Mouse (Mus musculus) MEL (cell line): Measurements from ENCODE around the gene Myo7a. TPM values are rescaled to one million over a fixed set of nuclear protein-coding genes. Genes with fewer than 3 reads are reported as not detected.

Source experiments
- DNase-seq: peaks from one replicate; pipeline ENCODE4 v3.0.0; 2011; ENCODE audit warnings: low read depth, low spot score
- H3K27ac ChIP-seq: 2 replicates; pipeline ENCODE4 v1.5.1; 2012; ENCODE audit warnings: low read depth, mild to moderate bottlenecking, control low read depth, low read length, moderate library complexity; ENCODE audit not compliant: control insufficient read depth
- H3K27me3 ChIP-seq, 2 experiments: fragments of 150-350 bp in 1 of 2; sonication (generic) in 1 of 2; 2 replicates each; pipeline ENCODE4 v1.6.1; 2012; ENCODE audit warnings: low read length in 2 of 2, mild to moderate bottlenecking in 2 of 2, improper control_type of control experiment in 1 of 2, moderate library complexity in 1 of 2; ENCODE audit not compliant: insufficient read depth in 2 of 2, control insufficient read depth in 1 of 2
- H3K36me3 ChIP-seq, 2 experiments: 2 replicates each; pipeline ENCODE4 v1.6.1; 2012 to 2014; ENCODE audit warnings: low read length in 2 of 2, improper control_type of control experiment in 1 of 2, inconsistent platforms in 1 of 2, mild to moderate bottlenecking in 1 of 2; ENCODE audit not compliant: insufficient read depth in 2 of 2, control insufficient read depth in 1 of 2
- H3K4me1 ChIP-seq, 2 experiments: fragments of 150-350 bp in 1 of 2; sonication (generic) in 1 of 2; 2 replicates each; pipeline ENCODE4 v1.6.1; 2012; ENCODE audit warnings: low read length in 2 of 2, improper control_type of control experiment in 1 of 2, mild to moderate bottlenecking in 1 of 2; ENCODE audit not compliant: insufficient read depth in 2 of 2, control insufficient read depth in 1 of 2
- H3K4me3 ChIP-seq, 2 experiments: fragments of 150-350 bp in 1 of 2; sonication (generic) in 1 of 2; 2 replicates each; pipeline ENCODE4 v1.5.1; 2012; ENCODE audit warnings: low read depth in 2 of 2, low read length in 2 of 2, mild to moderate bottlenecking in 2 of 2, moderate library complexity in 2 of 2, control low read depth in 1 of 2, improper control_type of control experiment in 1 of 2; ENCODE audit not compliant: control insufficient read depth in 1 of 2, insufficient read depth in 1 of 2
- H3K79me2 ChIP-seq: 2 replicates; pipeline ENCODE4 v1.6.1; 2012; ENCODE audit warnings: mild to moderate bottlenecking, low read length, moderate library complexity; ENCODE audit not compliant: control insufficient read depth, poor library complexity, insufficient read depth
- H3K9ac ChIP-seq: 2 replicates; pipeline ENCODE4 v1.6.1; 2012; ENCODE audit warnings: low read depth, mild to moderate bottlenecking, control low read depth, low read length, moderate library complexity; ENCODE audit not compliant: control insufficient read depth, poor library complexity, severe bottlenecking
- H3K9me3 ChIP-seq: fragments of 150-350 bp; sonication (generic); replicated peaks from 2 replicates; pipeline ENCODE4 v1.6.1; 2012; ENCODE audit warnings: mild to moderate bottlenecking, low read length, improper control_type of control experiment, moderate library complexity; ENCODE audit not compliant: insufficient read depth
- CTCF ChIP-seq, 3 experiments: IDR thresholded peaks in 2 of 3; conservative IDR thresholded peaks in 1 of 3; 2 replicates each; pipeline ENCODE4 v1.5.1; 2011 to 2012; ENCODE audit warnings: low read length in 3 of 3, low read depth in 2 of 3, mild to moderate bottlenecking in 2 of 3, improper control_type of control experiment in 1 of 3, inconsistent platforms in 1 of 3, mixed read lengths in 1 of 3, moderate library complexity in 1 of 3; ENCODE audit not compliant: control insufficient read depth in 1 of 3, insufficient read depth in 1 of 3, poor library complexity in 1 of 3, severe bottlenecking in 1 of 3
- ETS1 ChIP-seq: IDR thresholded peaks from 2 replicates; pipeline ENCODE4 v1.6.1; 2012; ENCODE audit warnings: low read depth, mild to moderate bottlenecking, inconsistent platforms, low read length, improper control_type of control experiment, moderate library complexity
- GABPA ChIP-seq: IDR thresholded peaks from 2 replicates; pipeline ENCODE4 v1.6.1; 2012; ENCODE audit warnings: low read depth, mild to moderate bottlenecking, inconsistent platforms, low read length, improper control_type of control experiment, moderate library complexity
- HCFC1 ChIP-seq: IDR thresholded peaks from 2 replicates; pipeline ENCODE4 v1.6.1; 2012; ENCODE audit warnings: low read depth, mild to moderate bottlenecking, inconsistent platforms, low read length, improper control_type of control experiment, moderate library complexity
- KAT2A ChIP-seq: conservative IDR thresholded peaks from 2 replicates; pipeline ENCODE4 v1.6.1; 2012; ENCODE audit warnings: low read depth, low read length, improper control_type of control experiment, inconsistent platforms
- MAZ ChIP-seq: IDR thresholded peaks from 2 replicates; pipeline ENCODE4 v1.6.1; 2012; ENCODE audit warnings: low read depth, mild to moderate bottlenecking, inconsistent platforms, low read length, improper control_type of control experiment
- MEF2A ChIP-seq: IDR thresholded peaks from 2 replicates; pipeline ENCODE4 v1.6.1; 2014; ENCODE audit warnings: low read depth, mild to moderate bottlenecking, inconsistent platforms, low read length, improper control_type of control experiment; ENCODE audit not compliant: poor library complexity, insufficient replicate concordance, severe bottlenecking; ENCODE audit errors: extremely low read depth
- MYB ChIP-seq: IDR thresholded peaks from 2 replicates; pipeline ENCODE4 v1.6.1; 2011; ENCODE audit warnings: mild to moderate bottlenecking, low read depth, low read length, improper control_type of control experiment
- NRF1 ChIP-seq: IDR thresholded peaks from 2 replicates; pipeline ENCODE4 v1.6.1; 2014; ENCODE audit warnings: low read depth, mild to moderate bottlenecking, inconsistent platforms, low read length, improper control_type of control experiment, moderate library complexity; ENCODE audit not compliant: poor library complexity, insufficient read depth, severe bottlenecking
- POLR2AphosphoS2 ChIP-seq: IDR thresholded peaks from 2 replicates; pipeline ENCODE4 v1.6.1; 2011; ENCODE audit warnings: low read length, improper control_type of control experiment
- RAD21 ChIP-seq: IDR thresholded peaks from 2 replicates; pipeline ENCODE4 v1.6.1; 2011; ENCODE audit warnings: mild to moderate bottlenecking, low read depth, low read length, improper control_type of control experiment
- SIN3A ChIP-seq: IDR thresholded peaks from 2 replicates; pipeline ENCODE4 v1.6.1; 2012; ENCODE audit warnings: low read length, improper control_type of control experiment, inconsistent platforms
- SMC3 ChIP-seq: IDR thresholded peaks from 2 replicates; pipeline ENCODE4 v1.6.1; 2011; ENCODE audit warnings: low read depth, low read length, improper control_type of control experiment
- ZC3H11A ChIP-seq: IDR thresholded peaks from 2 replicates; pipeline ENCODE4 v1.6.1; 2012; ENCODE audit warnings: low read depth, mild to moderate bottlenecking, inconsistent platforms, low read length, improper control_type of control experiment
- ZNF384 ChIP-seq: IDR thresholded peaks from 2 replicates; pipeline ENCODE4 v1.6.1; 2012; ENCODE audit warnings: low read depth, mild to moderate bottlenecking, inconsistent platforms, low read length, improper control_type of control experiment
- polyA plus RNA-seq, 2 experiments: library from polyadenylated mRNA; stranded (reverse) in 1 of 2; unstranded in 1 of 2; fragments of >175 nt in 1 of 2; fragments of >200 nt in 1 of 2; gene quantifications; 2 replicates each; pipeline versions ENCODE4 v1.2.1 to v1.2.4; 2012; ENCODE audit warnings: low replicate concordance in 2 of 2, low read depth in 1 of 2; ENCODE audit not compliant: insufficient read length in 2 of 2, insufficient read depth in 1 of 2, missing spikeins in 1 of 2
- total RNA-seq: library from RNA; depleted of rRNA; stranded (reverse); fragments of 300-350 nt; gene quantifications from 2 replicates; pipeline ENCODE4 v1.2.3, GENCODE M21; 2012

Myo7a gene
- total and polyA plus RNA-seq, 3 experiments = 1.4 to 7.5 TPM; not detected in 1

- TF ChIP-seq CTCF (IDR thresholded peaks at IDR 0.05 in 2 of 3, conservative IDR thresholded peaks at IDR 0.05 in 1 of 3; ENCODE audit: control insufficient read depth in 1 of 3, insufficient read depth in 1 of 3, low read depth in 2 of 3, low read length in 3 of 3, poor library complexity in 1 of 3, severe bottlenecking in 1 of 3) (peak; percentile 18 to 40 (median 37); a peak in 4 of 6 replicates), MYB (no peak)
- DNase-seq = peak; percentile 31
- H3K36me3 ChIP-seq = no peaks in the 10 kb centered on the region
Observed at GRCm38 (mm10) chr7:98131751-98132150, 12.4 kb upstream of the Myo7a start.

GRCm38 (mm10) chr7:98125473-98125872 lies 6.1 kb upstream of the Myo7a start:
- Histone ChIP-seq H3K27ac (no peak overlapping the region), H3K9ac (no peak overlapping the region), H3K27me3 (peaks cover 0 to 1% of the 10 kb centered on the region in 2 experiments; a peak in 1 of 4 replicates), H3K9me3 (no peaks in the 10 kb centered on the region), H3K4me1 (no peaks in the 10 kb centered on the region), H3K79me2 (no peaks in the 10 kb centered on the region), H3K36me3 (no peaks in the 10 kb centered on the region), H3K4me3 (no peak overlapping the region)
- TF ChIP-seq GABPA (no peak), ZC3H11A (0 out of 2 replicates have a peak, but pooled peaks have one; percentile 30), NRF1 (no peak), POLR2AphosphoS2 (no peak), ETS1 (no peak), MAZ (no peak), MEF2A (no peak), KAT2A (no peak), CTCF (IDR thresholded peaks at IDR 0.05 in 2 of 3, conservative IDR thresholded peaks at IDR 0.05 in 1 of 3; ENCODE audit: control insufficient read depth in 1 of 3, insufficient read depth in 1 of 3, low read depth in 2 of 3, low read length in 3 of 3, poor library complexity in 1 of 3, severe bottlenecking in 1 of 3) (peak; percentile 50 to 87 (median 73)), HCFC1 (no peak), SIN3A (no peak), ZNF384 (no peak), SMC3 (peak; percentile 71), RAD21 (peak; percentile 51)
- DNase-seq = peak; percentile 53

More at GRCm38 (mm10) chr7:98131751-98132150, 12.4 kb upstream of the Myo7a start:
- H3K9ac ChIP-seq = no peak overlapping the region
- no peaks in the 10 kb centered on the region for H3K79me2 ChIP-seq
- no peaks in the 10 kb centered on the region for H3K4me1 ChIP-seq
- H3K27me3 ChIP-seq = peaks cover 0 to 2% of the 10 kb centered on the region in 2 experiments; a peak in 1 of 4 replicates
- no peaks in the 10 kb centered on the region for H3K9me3 ChIP-seq
- no peak overlapping the region for H3K4me3 ChIP-seq
- no peak overlapping the region for H3K27ac ChIP-seq
